Mouse (Mus musculus): ENCODE data around the gene Ascl3.

- TF ChIP-seq CTCF (IDR thresholded peaks at IDR 0.05; ENCODE audit: low read depth, low read length) (no peak), POLR2A (IDR thresholded peaks at IDR 0.05; ENCODE audit: extremely low read depth, insufficient read depth, low read length) (no peak)
These were observed 37.3 kb upstream of the Ascl3 start for GRCm38 (mm10) chr7:109768699-109769383.

Measured in liver, adult 2 months (tissue).